Mouse (Mus musculus) embryo, embryonic 10.5 days (tissue): Measurements from ENCODE around the gene Pcyt2.
A peak's percentile ranks its signal among the peaks of the same experiment; 100 is the strongest.

Source experiments
- DNase-seq: peaks from one replicate; pipeline ENCODE4 v3.0.0-alpha.2; 2015; ENCODE audit warnings: low spot score

Pcyt2 gene

GRCm38 (mm10) chr11:120617519-120618112 is at the start of gene Pcyt2:
Gene Pcyt2, minus strand, starts transcription at chr11:120617936.
- peak; percentile 93 for DNase-seq

GRCm38 (mm10) chr11:120666617-120667016 is 48.9 kb upstream of the Pcyt2 start:
- peak; percentile 56 for DNase-seq

DNA sequence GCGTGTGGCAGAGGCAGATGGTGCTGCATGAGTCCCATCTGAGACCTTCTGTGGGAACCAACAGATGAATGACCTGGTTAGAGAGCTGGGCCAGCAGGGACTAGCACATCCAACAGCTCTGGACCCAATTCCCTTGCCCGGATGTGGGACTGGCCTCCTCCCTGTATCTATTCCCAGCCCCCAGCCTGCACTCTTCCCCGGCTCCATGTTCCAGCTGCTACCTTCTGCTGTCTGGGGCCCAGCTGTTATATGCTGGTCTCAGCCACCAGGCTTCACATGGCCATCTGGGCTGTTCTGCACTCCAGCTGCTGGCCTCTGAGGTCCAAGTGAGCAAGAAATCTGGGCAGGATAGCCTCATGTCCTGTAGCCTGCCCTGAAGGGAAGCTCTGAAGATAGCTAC is 47.7 kb upstream of the Pcyt2 start:
- DNase-seq, result no peak

DNA sequence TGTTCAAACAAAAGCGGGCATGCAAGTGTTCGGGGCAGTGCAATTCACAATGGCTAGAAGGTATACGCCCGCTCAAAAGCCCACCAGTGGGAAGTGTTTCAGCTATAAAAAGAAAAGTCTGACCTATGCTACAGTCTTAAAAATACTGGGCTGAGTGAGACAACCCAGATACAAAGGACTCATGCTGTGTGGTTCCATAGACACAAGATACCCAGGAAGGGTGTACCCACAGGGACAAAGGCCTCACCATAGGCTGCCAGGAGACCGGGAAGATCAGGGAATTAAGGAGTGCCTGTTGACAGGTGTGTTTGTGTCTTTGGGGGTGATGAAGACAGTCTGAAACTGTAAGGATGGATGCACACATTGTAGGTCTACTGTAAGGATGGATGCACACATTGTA is 46.0 kb upstream of the Pcyt2 start:
- DNase-seq, result no peak

DNA sequence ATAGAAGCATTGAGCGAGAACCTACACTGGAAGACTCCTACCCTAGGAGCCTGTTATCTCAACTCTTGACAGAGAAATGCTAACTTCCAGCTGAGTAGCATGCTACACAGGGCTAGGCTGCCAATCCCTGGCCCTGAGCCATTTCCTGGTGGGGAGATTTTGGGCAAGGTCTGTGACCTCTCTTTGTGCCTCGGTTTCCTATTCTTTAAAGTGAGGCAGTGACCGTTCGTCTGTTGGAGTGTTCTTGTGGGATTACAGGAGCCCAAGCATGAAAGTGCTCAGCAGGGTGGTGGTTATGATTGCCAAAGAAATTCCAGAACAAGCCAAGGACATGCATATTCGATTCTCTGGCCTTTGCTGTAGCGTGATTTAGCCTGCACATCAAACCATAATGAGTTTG is 45.0 kb upstream of the Pcyt2 start:
- no peak for DNase-seq

- DNase-seq, result peak; percentile 19
These were observed 43.3 kb upstream of the Pcyt2 start, which contains the start of gene Notum for GRCm38 (mm10) chr11:120661076-120661460. Gene Notum, minus strand, starts transcription at chr11:120661175.

- DNase-seq, result peak; percentile 71
These were observed 42.8 kb upstream of the Pcyt2 start for GRCm38 (mm10) chr11:120660301-120661075.

DNA sequence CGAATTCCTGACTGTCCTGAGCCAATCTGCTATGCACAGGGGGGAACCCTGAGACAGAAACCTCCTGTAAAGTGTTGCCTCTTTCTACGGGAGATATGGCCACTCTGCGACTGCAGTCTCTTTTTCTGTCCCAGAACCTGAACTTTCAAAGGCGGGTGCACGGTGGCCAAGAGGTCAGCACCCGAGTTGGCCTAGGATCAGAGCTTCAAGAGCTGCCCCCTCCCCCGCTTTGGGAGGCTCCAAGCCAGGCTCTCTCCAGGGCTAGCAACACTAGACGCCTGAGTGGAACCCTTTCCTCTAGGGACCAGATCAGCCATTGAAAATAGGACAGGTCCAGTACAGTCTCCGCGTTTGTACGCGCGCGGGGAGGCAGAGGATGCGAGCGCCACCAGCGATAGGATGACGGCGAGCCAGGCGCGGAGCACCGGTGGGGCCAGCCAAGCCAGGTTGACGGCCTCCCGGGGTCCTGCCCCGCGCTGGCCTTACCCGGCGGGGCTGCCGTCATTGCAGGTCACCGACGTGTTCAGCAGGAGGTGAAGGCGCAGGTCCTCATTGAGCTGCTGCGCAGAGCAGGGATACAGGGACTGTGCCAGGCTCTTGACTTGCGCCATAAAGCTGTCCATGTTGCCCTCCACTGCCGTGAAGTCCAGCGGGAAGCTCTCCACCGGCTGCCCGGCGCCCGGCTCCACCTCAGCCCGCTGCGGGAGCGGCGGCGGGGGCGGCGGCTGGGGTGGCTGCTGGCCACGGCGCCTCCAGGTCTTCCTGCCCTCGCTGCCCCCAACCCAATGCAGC is 42.0 kb upstream of the Pcyt2 start:
- DNase-seq, result peak; percentile 22

GRCm38 (mm10) chr11:120658876-120659410 is 41.2 kb upstream of the Pcyt2 start:
- DNase-seq, result peak; percentile 84

GRCm38 (mm10) chr11:120657301-120657700 is 39.6 kb upstream of the Pcyt2 start:
- no peak for DNase-seq

DNA sequence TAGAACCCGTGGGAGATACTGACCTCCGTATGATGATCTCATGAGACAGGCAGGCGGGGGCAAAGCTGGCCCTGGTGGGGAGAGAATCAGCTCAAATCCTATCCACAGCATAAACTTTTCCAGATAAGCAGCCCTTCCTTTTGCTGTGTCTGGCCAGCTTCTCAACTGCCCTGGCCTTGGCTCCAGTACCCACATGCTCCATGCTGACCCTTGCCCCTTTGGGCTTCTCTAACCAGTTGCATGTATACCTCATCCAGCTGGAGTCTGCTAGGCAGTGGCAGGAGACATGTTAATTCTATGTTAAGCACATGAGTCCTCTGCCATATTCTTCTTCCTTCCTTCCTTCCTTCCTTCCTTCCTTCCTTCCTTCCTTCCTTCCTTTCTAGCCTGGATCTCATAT is 37.0 kb upstream of the Pcyt2 start:
- no peak for DNase-seq

GRCm38 (mm10) chr11:120651872-120652271 is 34.1 kb upstream of the Pcyt2 start:
- no peak for DNase-seq

GRCm38 (mm10) chr11:120648001-120648476 is 30.3 kb upstream of the Pcyt2 start, which contains the start of gene Myadml2:
Gene Myadml2, minus strand, starts transcription at chr11:120648158.
- DNase-seq, result peak; percentile 61

DNA sequence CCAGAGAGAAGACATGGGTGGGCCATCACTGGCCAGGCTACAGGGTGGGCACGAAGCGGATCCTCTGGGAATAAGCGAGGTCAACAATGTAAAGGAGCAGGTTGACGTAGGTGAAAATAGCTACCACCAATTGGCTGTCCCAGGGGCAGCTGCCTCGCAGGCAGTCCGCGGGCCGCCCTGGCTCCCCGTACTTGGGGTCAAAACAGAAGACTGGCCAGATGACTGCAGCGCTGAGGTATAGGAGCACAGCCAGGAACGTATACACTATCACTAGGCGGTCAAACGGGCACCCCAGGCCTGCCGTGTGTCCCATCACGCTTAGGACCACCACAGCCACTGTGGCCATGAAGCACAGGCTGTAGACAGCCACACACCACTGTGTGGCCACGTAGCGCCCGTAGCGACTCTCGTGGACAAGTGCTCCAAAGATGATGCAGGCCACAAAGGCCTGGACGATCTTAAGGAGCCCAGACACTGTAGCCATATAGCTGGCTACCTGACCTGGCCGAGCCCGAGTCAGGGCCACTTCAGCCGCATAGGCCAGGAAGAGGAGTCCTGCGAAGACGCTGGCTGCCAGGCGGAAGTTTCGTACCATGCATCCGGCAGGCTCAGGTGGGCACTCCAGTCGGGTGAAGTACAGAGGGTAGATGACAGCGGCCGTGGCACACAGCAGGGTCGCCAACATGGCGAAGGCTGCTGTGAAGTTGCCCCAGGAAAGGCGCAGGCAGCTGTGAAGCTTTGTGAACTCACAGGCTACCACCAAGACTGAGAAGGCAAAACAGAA is 29.5 kb upstream of the Pcyt2 start:
- DNase-seq, result no peak

DNA sequence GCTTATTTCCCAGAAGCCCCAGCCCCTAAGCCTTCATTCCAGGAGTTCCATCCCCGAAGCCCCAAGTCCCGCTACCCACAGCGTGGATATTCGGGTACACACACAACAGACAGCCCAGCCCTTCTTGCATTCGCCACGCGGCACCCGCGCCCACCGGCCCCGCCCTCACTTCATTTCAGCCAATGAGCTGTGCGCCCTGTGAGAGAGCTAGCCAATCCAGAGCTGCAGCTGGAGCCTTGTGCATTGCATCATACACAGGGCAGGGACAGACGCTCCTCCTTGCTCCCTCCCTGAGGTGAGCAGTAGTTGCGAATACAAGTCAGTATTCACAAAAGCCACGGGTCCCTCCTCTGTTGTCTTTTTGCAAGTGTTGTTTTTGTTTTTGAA is 25.9 kb upstream of the Pcyt2 start, which contains the start of gene Pycr1:
Gene Pycr1 (minus strand): TSS at position 169 of the 387 bp plus-strand sequence.
- peak; percentile 96 for DNase-seq

- DNase-seq, result no peak
These were observed 25.3 kb upstream of the Pcyt2 start for GRCm38 (mm10) chr11:120642939-120643600.

GRCm38 (mm10) chr11:120641869-120642268 is 24.1 kb upstream of the Pcyt2 start:
- DNase-seq, result no peak

- DNase-seq, result no peak
These were observed 23.5 kb upstream of the Pcyt2 start for GRCm38 (mm10) chr11:120641255-120641654.

- DNase-seq, result no peak
These were observed 17.1 kb upstream of the Pcyt2 start for GRCm38 (mm10) chr11:120634810-120635209.

DNA sequence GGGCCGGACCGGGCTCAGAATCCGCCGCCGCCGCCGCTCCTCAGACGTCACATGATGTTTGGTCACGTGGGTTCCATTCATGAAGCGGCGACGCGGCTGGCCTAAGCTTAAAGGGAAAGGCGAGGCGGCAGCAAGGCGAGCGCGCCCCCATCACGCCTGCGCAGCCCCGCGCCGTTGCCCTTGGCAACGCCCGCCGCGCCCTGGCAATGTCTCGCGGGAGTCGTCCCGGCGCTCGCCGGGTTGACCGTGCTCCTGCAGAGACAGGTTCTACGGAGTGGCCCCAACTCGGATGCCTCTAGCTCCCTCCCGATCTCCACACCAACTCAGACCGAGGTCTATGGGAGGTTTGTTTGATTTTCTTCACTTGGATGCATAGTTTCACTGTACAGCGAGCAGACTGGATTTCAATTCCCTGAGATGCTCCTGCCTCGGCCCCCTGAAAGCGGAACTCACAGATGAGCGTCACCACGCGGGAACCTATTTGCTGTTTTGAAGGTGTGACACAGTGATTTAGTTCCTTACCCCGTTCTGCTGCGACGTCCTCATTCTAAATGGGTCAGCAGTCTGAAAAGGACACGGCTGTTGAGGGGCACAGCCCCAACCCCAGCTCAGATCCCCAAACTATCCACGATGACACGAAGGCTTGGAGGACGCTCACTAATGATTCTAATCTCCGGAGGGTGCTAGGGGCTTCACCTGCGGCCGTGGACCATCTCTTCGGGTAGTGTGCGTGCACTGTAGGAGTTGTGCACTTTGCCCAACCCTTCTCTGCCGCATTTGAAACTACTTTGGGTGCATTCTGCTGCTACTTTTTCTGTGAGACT is 16.0 kb upstream of the Pcyt2 start, which contains the start of gene Mafg:
Gene Mafg (minus strand): TSS at position 81 of the 824 bp plus-strand sequence.
- peak; percentile 98 for DNase-seq
